Mouse (Mus musculus): Measurements from ENCODE around the gene Sema5a. TPM values are rescaled to one million over a fixed set of nuclear protein-coding genes. Genes with fewer than 3 reads are reported as not detected.

The Sema5a gene
- total and polyA plus RNA-seq, 3 experiments = 0.17 to 0.27 (median 0.17) TPM

- Histone ChIP-seq H3K27ac (ENCODE audit: insufficient read depth, low read depth) (no peak overlapping the region), H3K36me3 (replicated peaks in 1 of 2; ENCODE audit: control insufficient read depth in 1 of 2, insufficient read depth in 1 of 2, low read length in 1 of 2) (no peaks in the 10 kb centered on the region), H3K27me3 (replicated peaks) (no peaks in the 10 kb centered on the region), H3K4me2 (ENCODE audit: insufficient read depth, low read depth, poor library complexity, severe bottlenecking) (no peak overlapping the region), H3K4me3 (replicated peaks in 1 of 3; ENCODE audit: low read depth in 2 of 3, low read length in 2 of 3, poor library complexity in 1 of 3) (no peak overlapping the region), H3K4me1 (ENCODE audit: control insufficient read depth in 1 of 2, insufficient read depth in 2 of 2) (no peaks in the 10 kb centered on the region), H3K9me3 (replicated peaks; ENCODE audit: low read length) (no peaks in the 10 kb centered on the region), H3K79me2 (replicated peaks; ENCODE audit: control insufficient read depth, extremely low read depth, insufficient read depth, poor library complexity, severe bottlenecking) (no peaks in the 10 kb centered on the region), H3K9ac (ENCODE audit: insufficient read depth, low read depth) (no peak overlapping the region)
- DNase-seq (ENCODE audit: extremely low read depth) = no peak
- in situ Hi-C loops (cut with MboI; ENCODE audit: low pct_ligation_motif_present, low pct_unique_long_range_greater_than_20kb, low sequenced_read_pairs) (no loop called here), dilution Hi-C loops (cut with MboI; ENCODE audit: extremely low pct_ligation_motif_present, extremely low pct_unique_long_range_greater_than_20kb, low sequenced_read_pairs) (no loop called here)
- TF ChIP-seq IRF4 (IDR thresholded peaks at IDR 0.05; ENCODE audit: low read depth, low read length) (no peak), MXI1 (IDR thresholded peaks at IDR 0.05; ENCODE audit: low read depth, low read length) (no peak), JUND (conservative IDR thresholded peaks at IDR 0.05; ENCODE audit: low read depth, low read length) (no peak), CTCF (conservative IDR thresholded peaks at IDR 0.05 in 1 of 2, IDR thresholded peaks at IDR 0.05 in 1 of 2; ENCODE audit: low read depth in 2 of 2, low read length in 2 of 2) (no peak), POLR2AphosphoS2 (IDR thresholded peaks at IDR 0.05; ENCODE audit: low read depth, low read length) (no peak), CHD1 (IDR thresholded peaks at IDR 0.05; ENCODE audit: low read depth, low read length) (no peak), POLR2A (IDR thresholded peaks at IDR 0.05; ENCODE audit: low read depth, low read length) (no peak), MEF2A (IDR thresholded peaks at IDR 0.05; ENCODE audit: borderline replicate concordance, low read depth, low read length) (no peak), E2F4 (IDR thresholded peaks at IDR 0.05; ENCODE audit: insufficient replicate concordance, low read depth, low read length) (no peak)
Observed at GRCm38 (mm10) chr15:32676446-32676845, 431.8 kb downstream of the Sema5a start.

- Histone ChIP-seq H3K4me2 (ENCODE audit: insufficient read depth, low read depth, poor library complexity, severe bottlenecking) (no peak overlapping the region), H3K9me3 (replicated peaks; ENCODE audit: low read length) (no peaks in the 10 kb centered on the region), H3K36me3 (replicated peaks in 1 of 2; ENCODE audit: control insufficient read depth in 1 of 2, insufficient read depth in 1 of 2, low read length in 1 of 2) (no peaks in the 10 kb centered on the region), H3K27me3 (replicated peaks) (no peaks in the 10 kb centered on the region), H3K9ac (ENCODE audit: insufficient read depth, low read depth) (no peak overlapping the region), H3K4me3 (replicated peaks in 1 of 3; ENCODE audit: low read depth in 2 of 3, low read length in 2 of 3, poor library complexity in 1 of 3) (no peak overlapping the region), H3K79me2 (replicated peaks; ENCODE audit: control insufficient read depth, extremely low read depth, insufficient read depth, poor library complexity, severe bottlenecking) (no peaks in the 10 kb centered on the region), H3K4me1 (ENCODE audit: control insufficient read depth in 1 of 2, insufficient read depth in 2 of 2) (peaks cover 0 to 6% of the 10 kb centered on the region in 2 experiments; a peak in 1 of 4 replicates), H3K27ac (ENCODE audit: insufficient read depth, low read depth) (no peak overlapping the region)
- in situ Hi-C loops (cut with MboI; ENCODE audit: low pct_ligation_motif_present, low pct_unique_long_range_greater_than_20kb, low sequenced_read_pairs) (no loop called here), dilution Hi-C loops (cut with MboI; ENCODE audit: extremely low pct_ligation_motif_present, extremely low pct_unique_long_range_greater_than_20kb, low sequenced_read_pairs) (no loop called here)
- no peak for DNase-seq (ENCODE audit: extremely low read depth)
- TF ChIP-seq CTCF (conservative IDR thresholded peaks at IDR 0.05 in 1 of 2, IDR thresholded peaks at IDR 0.05 in 1 of 2; ENCODE audit: low read depth in 2 of 2, low read length in 2 of 2) = no peak
- TF ChIP-seq KAT2A (IDR thresholded peaks at IDR 0.05; ENCODE audit: insufficient replicate concordance, low read length) = no peak
- no peak for TF ChIP-seq TCF12 (IDR thresholded peaks at IDR 0.05; ENCODE audit: low read depth, low read length)
- TF ChIP-seq MXI1 (IDR thresholded peaks at IDR 0.05; ENCODE audit: low read depth, low read length) = no peak
- TF ChIP-seq EP300 (IDR thresholded peaks at IDR 0.05; ENCODE audit: low read length) = no peak
- no peak for TF ChIP-seq GABPA (IDR thresholded peaks at IDR 0.05; ENCODE audit: insufficient replicate concordance, low read depth, low read length)
- TF ChIP-seq SMC3 (IDR thresholded peaks at IDR 0.05; ENCODE audit: low read depth, low read length) = no peak
- no peak for TF ChIP-seq E2F4 (IDR thresholded peaks at IDR 0.05; ENCODE audit: insufficient replicate concordance, low read depth, low read length)
- no peak for TF ChIP-seq ZKSCAN1 (IDR thresholded peaks at IDR 0.05; ENCODE audit: borderline replicate concordance, low read depth, low read length)
- no peak for TF ChIP-seq ZC3H11A (IDR thresholded peaks at IDR 0.05; ENCODE audit: low read depth, low read length)
- no peak for TF ChIP-seq NELFE (IDR thresholded peaks at IDR 0.05; ENCODE audit: low read depth, low read length)
- TF ChIP-seq SIN3A (IDR thresholded peaks at IDR 0.05; ENCODE audit: low read length) = no peak
- no peak for TF ChIP-seq CHD1 (IDR thresholded peaks at IDR 0.05; ENCODE audit: low read depth, low read length)
- TF ChIP-seq MAZ (IDR thresholded peaks at IDR 0.05; ENCODE audit: low read depth, low read length) = no peak
Observed at GRCm38 (mm10) chr15:32685152-32685551, 440.5 kb downstream of the Sema5a start.

Data from CH12.LX (cell line).